Mouse (Mus musculus): ENCODE results near the gene Urah.

The Urah gene

DNA sequence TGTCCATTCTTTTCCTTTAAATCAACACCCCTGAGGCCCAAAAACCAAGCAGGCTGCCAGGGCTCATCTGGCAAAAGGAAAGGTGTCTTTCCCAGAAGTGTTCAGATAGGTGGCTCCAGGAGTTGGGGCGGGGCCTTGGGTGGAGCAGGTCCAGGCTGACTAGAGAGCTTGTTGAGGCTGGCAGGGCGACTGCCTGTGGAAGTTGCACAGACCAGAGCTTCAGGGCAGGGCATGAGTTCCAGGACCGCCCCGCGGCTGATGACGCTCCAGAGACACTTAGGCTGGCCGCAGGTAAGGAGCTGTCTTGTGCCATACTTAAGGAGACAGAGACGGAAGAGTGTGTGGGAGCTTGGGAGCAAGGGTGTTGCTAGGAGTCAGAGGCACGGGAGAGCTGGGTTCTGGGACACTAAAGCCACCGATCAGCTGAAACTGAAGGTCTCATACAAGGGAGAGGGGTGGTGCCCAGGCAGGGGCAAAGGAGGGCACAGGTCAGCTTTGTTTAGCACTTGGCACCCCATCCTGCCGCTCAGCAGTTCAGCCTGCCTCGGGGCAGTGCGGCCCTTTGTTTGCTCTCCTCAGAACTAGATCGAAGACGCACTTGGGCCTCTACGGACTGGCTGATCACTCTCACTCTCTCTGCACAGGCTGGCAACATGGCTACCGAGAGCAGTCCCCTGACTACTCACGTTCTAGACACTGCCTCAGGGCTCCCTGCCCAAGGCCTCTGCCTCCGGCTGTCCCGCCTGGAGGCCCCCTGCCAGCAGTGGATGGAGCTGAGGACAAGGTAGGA is at the start of gene Urah:
Gene Urah, plus strand, starts transcription at position 51 of the 790 bp plus-strand sequence.
- no peak for DNase-seq (ENCODE audit: low spot score)

- DNase-seq (ENCODE audit: low spot score), result no peak
These were observed 47.3 kb upstream of the Urah start, which contains the start of gene Syce1 for GRCm38 (mm10) chr7:140787406-140788052. Syce1 (minus strand) TSS chr7:140787852.

DNA sequence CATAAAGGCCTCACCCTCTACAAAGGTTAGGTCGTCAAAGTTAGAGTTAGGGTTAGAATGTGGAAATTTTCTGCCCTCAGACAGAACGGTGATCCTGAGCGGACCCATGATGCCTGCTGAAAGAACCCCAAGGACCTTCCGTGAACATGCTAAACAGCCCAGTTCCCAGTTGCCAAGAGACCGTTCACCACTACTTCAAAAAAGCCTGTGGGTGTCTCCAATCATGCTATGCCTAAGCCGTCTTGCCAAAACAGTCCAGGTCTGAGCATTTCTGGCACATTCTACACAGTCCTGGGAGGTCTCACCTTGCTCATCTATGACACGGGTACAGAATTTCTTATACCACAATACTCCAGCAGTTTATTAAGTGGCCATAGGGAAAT is 46.8 kb upstream of the Urah start:
- DNase-seq (ENCODE audit: low spot score), result no peak

GRCm38 (mm10) chr7:140793541-140793940 is 41.3 kb upstream of the Urah start:
- no peak for DNase-seq (ENCODE audit: low spot score)

DNA sequence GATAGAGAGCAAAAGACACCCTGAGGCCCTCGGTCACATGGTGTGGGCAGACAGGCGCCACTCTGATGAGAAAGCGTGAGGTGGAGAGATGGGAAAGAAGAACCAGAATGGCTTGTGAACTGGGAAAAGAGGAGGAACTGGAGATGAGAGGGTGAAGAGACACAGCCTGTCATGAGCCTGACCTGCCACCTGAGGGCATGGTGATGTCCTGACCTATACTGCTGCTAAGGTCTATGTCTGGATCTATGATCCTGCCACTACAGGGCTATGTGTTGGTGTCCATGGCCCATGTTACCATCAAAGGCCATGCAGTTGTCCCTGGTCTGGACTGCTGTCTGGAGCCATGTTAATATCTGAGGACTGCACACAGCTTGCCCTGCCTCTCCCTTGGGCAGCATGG is 37.2 kb upstream of the Urah start:
- no peak for DNase-seq (ENCODE audit: low spot score)

DNA sequence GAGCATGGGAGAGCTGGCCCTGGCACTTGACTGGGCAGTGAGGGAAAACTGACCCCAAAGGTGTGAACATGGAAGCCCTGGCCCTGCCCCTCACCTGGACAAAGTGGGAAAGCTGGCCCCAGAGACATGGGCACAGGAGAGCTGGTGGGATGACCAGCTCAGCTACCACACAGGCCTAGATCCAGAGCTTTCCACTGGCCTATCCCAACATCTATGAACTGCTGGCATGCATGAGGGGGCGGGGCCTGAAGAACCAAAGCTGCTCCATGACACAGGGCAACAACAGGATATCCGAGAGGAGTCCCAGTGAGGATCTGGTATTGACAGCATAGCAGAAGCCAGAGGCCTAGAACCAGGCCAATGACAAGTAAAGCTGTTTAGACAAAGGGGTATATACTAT is 36.6 kb upstream of the Urah start:
- DNase-seq (ENCODE audit: low spot score), result no peak

DNA sequence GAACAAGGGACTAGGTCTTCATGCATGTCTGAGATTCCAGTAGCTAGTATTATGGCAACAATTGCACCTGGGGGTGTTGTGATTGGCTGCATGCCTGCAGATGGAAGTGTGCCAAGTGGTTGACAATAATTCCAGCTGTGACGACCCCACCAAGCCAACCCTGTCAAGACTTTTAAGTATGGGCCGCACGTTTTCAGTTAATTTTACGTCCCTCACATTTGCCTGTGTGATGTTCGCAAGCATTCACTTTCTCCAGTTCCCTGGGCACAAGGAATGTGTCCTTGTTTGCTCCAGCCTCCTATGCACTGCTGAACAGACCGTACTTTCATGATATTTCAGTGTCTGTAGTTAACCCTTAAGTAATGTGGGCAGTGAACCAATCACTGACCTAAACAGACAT is 32.2 kb upstream of the Urah start:
- DNase-seq (ENCODE audit: low spot score), result no peak

GRCm38 (mm10) chr7:140805704-140806103 is 29.1 kb upstream of the Urah start:
- peak; percentile 34 for DNase-seq (ENCODE audit: low spot score)

- DNase-seq (ENCODE audit: low spot score), result no peak
These were observed 24.3 kb upstream of the Urah start for GRCm38 (mm10) chr7:140810496-140810895.

DNA sequence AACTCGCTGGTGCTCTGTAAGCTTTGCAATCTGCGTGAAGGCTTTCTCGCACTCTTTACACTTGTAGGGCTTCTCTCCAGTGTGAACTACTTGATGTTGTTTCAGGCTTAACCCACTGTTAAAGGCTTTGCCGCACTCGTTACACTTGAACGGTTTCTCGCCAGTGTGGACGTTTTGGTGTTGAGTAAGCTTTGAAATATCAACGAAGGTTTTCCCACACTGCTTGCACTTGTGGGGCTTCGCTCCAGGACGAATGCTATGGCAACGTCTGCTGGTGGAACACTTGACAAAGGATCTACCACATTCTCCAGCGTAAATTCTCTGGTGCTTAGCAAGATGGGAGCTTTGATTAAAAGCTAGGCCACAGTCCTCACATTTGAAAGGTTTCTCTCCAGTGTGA is 23.1 kb upstream of the Urah start:
- no peak for DNase-seq (ENCODE audit: low spot score)

GRCm38 (mm10) chr7:140812850-140813249 is 22.0 kb upstream of the Urah start:
- DNase-seq (ENCODE audit: low spot score), result no peak

DNA sequence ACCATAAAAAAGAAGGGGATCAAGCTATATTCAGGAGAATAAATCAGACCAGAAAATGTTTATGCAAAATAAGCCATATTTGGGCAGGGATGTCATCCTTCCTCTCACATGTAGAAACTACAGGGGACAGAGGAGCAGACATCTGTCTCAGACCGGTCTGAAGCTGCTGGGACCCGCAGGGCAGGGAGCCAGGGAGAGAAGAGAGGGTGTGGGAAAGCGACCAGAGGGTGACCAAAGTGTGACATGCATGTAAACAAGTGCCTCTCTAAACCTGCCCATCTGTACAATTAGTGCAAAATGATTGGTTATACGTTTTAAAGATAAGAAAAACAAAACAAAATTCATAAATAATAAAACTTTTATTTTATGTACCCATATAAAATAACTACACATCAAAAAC is 14.6 kb upstream of the Urah start:
- DNase-seq (ENCODE audit: low spot score), result no peak

DNA sequence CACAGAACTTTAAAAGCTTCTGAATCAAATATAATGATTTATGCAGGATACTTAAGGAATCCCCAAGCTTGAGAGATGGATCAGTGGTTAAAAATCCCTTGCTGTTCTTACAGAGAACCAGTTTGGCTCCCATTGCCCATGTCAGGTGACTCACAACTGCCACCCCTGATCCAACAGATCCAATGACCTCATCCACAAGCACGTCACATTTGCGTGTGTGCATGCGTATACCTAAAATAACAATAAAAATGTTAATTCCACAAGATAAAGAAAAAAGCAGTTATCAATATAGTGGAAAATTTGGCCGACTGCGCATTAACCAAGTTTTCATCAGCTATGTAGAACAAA is 13.5 kb upstream of the Urah start:
- DNase-seq (ENCODE audit: low spot score), result no peak

GRCm38 (mm10) chr7:140821653-140822329 is 13.0 kb upstream of the Urah start, which contains the start of gene Zfp941:
Zfp941 (minus strand) TSS chr7:140822178.
- DNase-seq (ENCODE audit: low spot score), result no peak

DNA sequence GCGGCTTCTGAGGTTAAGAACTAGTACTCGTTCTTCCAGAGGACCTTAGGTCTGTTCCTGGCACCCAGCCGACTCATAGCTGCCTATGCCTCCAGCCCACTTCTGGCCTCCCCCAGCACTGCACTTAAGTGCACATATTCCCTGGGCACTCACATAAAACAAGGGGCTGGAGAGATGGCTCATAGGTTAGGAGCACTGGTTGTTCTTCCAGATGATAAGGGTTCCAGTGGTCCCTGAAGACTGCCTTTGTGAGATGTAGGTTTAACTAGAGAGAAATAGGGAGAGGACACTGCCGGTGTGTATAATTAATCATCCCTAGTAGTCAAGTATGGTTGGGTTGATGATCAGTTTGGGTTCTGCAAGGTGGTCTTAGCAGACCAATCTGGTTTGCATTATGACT is 12.1 kb upstream of the Urah start:
- DNase-seq (ENCODE audit: low spot score), result no peak

GRCm38 (mm10) chr7:140828171-140828881 is 6.5 kb upstream of the Urah start:
- no peak for DNase-seq (ENCODE audit: low spot score)

DNA sequence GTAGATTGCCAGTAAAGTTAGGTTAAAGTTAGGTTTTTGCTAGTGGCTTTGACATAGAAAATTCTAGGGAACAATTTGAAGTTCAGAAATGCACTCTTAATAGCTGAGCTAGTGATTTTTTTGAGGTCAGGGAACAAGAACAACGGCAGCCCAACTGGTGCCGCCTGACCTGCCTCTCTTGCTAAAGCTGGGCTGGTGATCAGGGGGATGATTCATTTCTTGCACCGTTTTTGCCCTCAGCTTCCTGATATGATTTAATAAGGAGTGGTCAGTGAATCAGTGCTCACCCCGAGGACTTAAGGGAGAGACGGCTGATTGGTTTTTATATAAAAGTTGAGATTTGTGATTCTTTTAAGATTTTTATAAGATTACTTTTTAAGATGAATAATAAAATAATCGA is 3.4 kb upstream of the Urah start:
- no peak for DNase-seq (ENCODE audit: low spot score)

DNA sequence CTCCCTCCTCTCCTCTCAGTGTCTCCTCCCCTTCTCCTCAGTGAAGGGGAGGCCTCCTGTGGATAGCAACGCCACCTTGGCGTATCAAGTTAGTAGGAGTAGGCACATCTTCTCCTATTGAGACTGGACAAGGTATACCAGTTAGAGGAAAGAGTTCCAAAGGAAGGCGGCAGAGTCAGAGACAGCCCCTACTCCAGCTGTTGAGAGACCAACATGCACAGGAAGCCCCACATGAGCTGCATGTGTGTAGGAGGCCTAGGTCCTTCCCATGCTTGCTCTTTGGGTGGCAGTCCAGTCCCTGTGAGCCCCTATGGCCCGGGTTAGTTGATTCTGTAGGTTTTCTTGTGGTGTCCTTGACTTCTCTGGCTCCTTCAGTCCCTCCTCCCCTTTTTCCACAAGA is 1.5 kb upstream of the Urah start:
- DNase-seq (ENCODE audit: low spot score), result no peak

DNA sequence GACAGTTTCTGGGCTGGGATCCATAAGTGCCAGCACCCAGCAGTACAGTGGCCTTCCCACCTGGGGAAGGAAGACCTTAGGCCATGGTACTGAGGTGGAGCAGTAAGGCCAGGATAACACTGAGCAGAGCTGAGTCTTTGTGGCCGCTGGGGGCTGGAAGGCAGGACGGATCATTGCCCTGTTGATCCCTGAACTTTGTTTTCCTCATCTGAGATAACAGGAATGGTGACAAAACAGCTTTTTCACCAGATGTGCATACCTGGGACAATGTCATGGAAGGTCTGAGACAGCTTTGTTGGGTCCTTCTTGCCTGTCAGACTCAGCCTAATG is 905 bp downstream of the Urah start:
- no peak for DNase-seq (ENCODE audit: low spot score)

GRCm38 (mm10) chr7:140836243-140837115 is 1.7 kb downstream of the Urah start:
- DNase-seq (ENCODE audit: low spot score), result no peak

DNA sequence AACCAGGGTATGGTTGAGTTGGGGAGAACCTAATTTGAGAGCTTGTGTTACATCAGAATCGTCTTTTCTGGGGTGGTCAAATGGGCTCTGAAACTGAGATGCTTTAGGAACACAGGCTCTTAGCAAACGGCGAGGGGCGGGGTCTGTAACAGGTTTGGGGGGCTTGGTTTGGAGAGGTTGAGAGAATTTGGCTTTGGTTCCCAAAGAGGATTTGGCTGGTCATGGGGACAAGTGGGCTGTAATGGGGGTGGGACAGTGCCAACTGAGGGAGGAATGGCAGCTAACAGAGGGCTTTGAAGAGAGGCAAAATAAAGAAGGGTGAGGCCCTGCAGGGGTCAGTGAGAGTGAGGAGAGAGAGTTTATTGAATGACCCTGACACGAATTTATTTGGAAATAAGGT is 4.7 kb downstream of the Urah start:
- DNase-seq (ENCODE audit: low spot score), result no peak
